Mouse (Mus musculus) right cerebral cortex, postnatal 10 days (tissue): ENCODE results near the gene Snd1.
A peak's percentile ranks its signal among the peaks of the same experiment; 100 is the strongest.

Source experiments
- DNase-seq, 2 experiments: peaks; one replicate each; pipeline ENCODE4 v3.0.0; 2021; ENCODE audit warnings: low spot score in 2 of 2

Snd1 gene

DNA sequence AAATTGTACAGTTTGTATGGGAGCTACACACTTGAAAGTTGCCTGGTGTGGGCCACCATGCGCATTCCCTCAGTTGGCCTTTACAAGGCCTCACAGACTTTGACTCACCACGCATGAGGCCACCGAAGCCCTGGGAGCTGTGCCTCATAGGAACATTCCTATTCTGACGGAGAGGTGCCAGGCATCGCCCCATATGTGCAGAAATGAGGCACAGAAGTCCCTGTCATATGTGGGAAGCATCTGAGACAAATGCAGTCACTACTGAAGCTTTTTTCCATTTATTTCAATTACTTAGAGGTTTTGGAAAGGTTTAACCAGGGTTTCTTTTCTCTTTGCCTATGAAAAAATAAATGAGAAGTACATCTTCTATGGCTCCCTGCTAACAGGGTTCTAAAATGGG is 278.3 kb downstream of the Snd1 start:
- peak; percentile 65 to 76 for DNase-seq

DNA sequence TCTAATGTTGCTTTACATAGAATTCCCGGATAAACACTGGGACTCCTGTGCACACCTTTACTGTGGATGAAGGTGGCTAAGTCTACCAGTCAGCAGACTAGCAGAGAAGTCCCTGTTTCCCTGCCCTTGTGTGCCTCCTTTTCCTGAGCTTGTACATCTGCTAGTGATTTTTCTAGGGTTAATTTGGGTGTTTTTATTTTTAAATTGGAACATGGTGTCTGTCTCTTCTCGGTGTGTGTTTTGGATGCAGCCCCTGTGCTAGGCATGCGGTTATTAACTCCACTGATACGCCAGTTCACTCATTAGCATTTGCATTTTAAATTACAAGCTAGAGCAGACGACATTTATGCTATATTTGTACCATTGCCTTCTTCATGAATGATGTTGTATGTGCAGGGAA is 278.7 kb downstream of the Snd1 start:
- peak in 1 of 2 experiments; percentile 62 for DNase-seq

DNA sequence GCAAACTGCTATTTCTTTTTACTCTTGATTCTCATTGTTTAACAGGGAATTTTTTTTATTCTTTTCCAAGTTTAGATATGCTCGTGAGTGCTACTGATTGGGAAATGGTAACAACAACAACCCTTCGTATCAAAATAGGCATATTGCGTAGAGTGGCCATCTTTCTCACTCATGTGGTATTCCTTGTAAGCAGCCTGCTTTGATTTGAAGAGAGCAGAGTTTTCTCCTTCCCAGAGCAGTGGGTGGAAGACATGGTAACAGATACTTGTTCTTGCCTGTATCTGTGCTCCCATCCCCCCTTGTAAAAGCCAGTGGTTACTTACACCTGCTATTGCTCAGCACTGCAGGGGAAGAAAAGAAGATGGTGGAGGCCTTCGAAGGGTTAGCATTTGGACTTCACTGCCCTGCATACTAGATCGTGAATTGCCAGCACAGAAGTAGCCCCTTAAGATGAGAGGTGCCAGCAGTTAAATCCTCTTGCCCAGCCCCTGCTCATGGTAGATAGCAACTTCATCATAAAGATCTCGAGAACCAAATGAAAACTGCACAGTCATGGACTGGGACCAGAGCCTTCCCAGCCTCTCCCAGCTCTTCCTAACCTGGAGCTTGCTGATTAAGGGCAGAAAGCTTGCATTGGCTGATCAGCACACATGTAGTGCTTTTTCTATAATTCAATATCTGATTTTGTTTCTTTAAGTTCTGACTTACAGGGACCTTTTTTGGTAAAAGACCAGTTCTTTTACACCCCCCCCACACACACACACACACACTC is 279.4 kb downstream of the Snd1 start:
- peak; percentile 38 to 59 for DNase-seq

DNA sequence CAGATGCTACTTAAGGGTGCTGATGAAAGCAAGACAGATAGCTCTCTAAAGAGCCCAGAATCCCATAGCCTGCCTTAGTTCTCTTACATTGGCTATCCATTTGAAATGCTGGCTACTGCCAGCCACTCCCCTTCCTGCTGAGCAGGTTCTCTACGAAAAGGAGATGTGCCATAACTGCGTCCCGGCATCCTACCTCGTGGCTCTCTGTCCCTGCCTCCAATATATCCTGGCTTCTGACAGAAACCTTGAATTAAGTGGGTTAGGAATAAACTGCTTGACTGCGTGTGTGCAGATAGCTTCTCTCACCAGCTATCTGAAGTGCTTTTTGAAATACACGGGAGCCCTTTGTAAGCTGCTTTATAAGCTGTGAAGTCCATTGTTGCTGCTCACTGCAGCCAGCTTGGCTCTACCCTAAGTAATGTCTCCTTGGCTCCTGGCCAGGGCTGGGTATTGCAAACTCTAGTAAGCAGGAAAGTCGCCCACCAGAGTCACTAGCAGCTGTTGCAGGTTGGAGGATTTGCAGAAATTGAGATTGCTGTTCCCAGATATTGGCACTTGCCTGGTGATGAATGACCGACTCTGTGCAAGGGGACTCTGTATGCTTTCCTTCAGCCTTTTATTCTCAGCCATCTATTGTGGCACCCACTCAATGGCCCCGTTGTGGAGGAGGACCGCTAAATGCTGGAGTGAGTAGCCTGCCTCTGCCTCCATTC is 281.5 kb downstream of the Snd1 start:
- DNase-seq = peak; percentile 84 to 85

DNA sequence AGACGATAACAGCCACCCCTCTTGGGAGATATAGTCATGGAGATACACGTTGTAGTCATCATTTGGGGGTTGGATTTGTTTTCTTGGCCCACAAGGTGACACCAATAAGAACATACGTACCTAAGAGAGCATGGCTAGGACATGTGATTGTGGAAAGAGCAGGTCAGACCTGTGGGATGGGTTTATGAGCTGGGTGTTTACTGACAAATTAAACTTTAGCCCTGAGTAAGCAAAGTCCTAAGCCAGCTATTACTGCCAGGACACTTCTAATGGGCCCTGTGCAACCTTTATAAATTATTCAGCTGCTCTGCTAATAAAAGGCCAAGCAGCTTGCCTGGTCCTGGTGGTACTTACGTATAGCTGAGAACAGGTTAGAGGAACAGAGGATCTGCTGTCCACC is 283.4 kb downstream of the Snd1 start:
- DNase-seq = no peak

DNA sequence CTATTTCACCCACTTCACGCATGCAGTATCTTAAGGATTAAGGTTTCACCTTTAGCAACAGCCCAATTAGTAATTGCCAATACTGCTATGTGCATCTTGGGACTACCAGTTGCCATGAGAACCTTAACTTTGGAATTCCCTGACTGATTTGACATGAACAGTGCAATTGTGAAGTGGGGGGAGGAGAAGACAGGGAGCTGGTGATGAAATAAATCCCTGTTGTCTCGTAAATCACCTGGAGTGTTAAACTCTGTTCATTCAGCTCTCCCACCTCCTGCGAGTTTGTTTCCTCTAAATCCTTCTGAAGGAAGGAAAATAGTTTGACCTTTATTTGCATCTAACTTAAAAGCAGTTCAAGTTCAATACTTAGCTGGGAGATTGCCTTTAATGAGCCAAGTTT is 286.8 kb downstream of the Snd1 start:
- DNase-seq = no peak

DNA sequence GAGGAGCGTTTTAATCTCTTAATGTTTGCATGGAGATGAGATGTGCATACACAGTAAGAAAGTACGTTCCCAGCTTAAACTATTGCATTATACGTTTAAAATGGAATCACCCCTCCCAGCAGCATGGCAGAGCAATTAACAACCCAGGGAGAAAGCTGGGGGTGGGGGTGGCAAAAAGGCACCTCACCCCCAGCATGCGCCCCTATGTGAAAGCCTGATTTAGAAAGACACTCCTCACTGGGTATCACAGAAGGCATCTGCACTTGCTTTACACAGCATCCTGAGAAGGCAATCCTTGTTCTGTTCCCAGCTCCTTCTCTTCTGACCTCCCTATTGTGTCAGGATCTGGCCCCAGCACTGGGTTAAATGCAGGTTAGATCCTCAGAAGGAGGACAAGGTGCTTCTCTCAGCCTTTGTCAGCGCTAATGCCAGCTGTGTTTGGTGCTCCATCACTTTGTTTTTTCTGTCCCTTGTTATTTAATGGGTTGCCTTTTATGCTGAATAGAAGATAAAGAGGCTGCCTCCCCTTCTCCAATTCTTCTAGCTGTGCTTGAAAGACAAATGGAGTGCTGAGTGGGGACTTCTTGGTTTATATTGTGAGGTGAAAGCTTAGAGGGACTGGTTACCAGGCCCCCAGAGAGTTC is 287.3 kb downstream of the Snd1 start:
- no peak for DNase-seq

DNA sequence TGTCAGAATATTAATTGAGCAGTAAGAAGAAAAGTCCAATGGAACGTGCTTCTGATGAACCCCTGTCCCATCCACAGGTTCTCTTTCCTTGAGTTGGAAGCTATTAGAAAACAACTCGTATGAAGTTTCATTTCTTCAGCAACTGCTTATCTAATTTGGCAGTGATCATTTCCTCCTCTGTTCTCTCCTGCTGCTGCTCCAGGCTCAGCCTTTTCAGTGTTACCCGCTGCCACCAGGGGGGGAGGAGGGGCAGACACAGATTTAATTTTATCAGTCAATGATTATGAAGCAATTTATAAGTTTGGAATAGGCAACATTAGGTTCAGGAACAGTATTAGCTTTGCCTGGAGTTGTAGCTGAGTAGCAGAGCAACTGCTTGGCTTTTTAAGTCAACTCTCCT is 291.7 kb downstream of the Snd1 start:
- DNase-seq = no peak

DNA sequence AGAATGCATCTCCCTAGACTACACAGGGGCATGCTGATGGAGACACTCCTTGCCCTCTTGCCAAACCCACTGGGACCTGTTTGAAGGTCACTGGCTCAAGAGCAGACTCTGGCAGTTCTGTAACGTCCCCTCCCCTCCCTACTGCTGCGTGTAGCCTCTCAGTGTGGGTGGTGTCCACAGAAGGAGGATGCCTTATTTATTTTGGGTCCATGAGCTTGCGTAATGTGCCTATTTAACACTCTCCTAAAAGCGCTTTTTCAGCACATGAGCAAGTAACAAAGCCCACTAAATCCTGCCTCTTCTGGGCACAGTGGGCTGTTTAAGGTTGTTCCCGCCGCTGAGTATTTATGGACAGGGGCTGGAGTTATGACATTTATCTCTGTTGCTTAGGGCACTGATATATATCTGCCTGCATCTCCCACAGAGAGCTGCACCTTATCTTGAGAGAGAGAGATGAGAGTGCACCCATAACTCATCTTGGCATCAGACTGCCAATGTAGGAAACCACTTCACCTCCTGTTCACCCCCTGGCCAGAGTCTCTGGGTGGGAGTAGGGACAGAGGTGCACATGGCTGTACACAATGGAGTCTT is 293.0 kb downstream of the Snd1 start:
- no peak for DNase-seq

DNA sequence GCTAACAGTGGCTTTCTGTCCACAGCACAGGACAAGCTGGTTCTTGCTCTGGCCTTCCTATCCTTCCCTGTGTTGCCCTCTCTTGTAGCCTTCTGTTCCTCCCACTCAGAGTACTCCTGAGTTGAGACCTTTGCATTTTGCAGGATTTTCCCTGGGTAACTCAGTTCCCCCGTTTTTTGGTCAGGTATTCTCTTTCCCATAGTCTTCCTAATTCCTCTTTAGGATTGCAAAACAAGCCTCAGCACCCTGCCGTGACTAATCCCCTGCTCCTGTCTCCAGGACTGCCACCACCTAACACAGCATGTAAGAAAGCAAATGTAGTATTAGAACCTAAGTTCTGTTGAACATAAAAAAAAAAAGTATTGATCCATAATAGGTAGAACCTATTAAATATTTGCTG is 296.4 kb downstream of the Snd1 start:
- no peak for DNase-seq

DNA sequence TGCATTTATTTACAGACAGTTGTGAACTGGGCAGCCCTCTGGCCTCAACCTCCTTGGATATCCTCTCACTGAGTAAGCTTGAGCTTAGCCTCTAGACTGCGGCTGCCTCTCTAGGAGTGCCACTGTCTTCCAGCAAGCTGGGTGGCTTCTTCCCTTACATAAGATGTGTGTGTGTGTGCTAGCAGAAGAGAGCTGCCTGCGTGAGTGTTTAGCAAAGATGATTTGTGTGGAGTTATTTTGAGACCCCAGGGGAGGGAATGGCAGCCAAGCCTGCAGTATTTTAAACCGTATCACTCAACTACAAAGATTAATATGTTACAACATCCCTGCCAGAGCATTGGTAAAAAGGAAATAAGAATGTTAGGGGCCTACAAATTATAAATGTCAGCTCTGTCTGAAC is 306.8 kb downstream of the Snd1 start:
- peak; percentile 67 to 80 for DNase-seq

DNA sequence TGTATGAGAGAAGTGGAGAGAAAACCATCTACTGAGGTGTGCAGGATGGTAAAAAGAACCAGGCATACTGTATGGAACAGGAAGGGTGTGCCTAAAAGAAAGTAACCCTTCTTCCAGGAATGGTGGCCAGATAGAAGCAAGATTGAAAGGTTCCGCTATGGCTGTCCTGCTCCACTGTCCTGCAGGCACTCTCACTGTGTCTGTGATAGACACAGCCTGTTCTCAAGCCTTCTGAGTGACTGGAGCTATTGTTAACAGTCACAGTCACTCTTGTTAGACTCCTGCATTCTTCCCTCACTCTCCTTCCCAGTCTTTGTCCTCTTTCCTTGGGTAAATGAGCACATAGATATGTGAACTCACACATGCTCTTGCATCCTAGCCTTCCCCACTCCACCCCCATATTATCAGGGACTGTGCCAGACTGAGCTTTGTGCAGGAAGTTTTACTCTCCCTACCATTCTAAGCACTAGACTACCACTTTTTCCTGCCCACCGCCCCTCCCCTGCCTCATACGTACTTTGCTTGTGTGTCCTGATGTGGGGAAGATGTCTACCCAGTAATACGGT is 308.2 kb downstream of the Snd1 start:
- no peak for DNase-seq

DNA sequence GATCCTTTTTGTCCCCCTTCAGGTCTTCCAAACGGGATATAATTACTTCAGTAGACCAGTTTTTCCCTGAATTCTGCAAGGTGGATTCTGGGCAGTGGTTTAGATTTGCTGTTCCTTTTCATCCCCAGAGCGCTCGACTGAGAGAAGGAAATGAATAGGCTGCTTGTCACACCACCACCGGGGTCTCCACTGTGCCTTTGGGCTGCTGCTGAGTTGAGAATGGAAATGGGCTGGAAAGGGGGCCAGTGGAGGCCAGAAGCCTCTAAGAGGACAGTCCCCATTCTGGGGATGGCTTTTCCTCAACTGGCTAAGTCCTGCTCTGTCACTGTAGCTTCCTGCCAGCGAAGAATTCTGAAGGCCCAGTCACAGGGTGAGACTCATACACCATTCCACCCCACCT is 309.0 kb downstream of the Snd1 start:
- DNase-seq = no peak

DNA sequence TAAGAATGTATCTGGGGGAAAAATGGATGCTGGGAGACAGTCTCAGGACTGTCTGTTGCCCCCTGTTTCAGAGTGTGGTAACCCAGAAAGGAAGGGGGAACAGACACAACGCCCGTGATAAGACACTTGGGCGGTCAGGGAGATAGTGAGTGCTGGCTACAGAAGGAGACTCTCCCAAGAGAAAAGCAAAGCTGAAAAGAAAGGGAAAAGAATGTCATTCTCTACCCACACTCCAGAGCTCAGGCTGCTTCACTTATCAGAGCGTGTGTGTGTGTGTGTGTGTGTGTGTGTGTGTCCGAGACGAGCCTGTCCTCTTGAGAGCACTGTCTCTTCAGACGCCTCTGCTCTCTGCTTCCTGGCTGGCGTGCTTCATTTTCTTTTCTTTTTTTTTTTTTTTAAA is 310.8 kb downstream of the Snd1 start:
- DNase-seq = no peak

DNA sequence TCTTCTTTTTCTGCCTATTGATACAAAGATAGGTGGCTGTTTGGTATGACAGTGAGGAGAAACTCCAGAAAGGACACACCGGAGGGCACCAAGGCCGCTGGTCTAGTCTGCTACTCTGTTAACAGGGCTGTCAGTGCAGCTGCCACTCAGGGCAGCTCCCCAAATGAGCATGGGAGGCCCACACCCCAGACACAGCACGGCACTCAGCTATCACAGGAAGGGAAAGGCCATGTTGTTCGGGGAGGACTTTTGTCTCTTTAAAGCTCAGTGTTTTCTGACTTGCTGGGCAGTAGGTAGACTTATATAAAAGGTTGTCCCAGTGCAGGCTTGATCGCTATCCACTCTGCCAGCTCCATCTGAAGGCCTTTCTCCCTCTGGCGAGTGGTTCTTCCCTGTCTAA is 312.2 kb downstream of the Snd1 start:
- no peak for DNase-seq

DNA sequence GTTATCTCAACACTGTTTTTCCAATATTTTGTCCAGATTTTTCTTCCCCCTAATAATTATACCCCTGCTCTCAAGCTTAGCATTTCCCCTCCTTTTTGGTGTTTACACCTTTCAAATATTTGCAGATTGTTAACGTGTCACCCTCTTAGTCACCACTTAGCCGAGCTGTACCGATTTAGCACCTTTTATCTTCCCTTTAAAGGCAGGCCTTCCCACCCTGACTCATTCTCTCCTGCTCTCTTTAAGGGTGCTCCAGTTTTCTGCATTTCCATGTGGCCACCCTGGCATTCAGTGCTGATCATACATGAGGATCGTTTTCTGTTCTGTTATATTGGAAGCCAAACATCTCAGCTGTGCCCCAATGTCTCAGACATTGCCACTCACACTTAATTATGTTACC is 314.7 kb downstream of the Snd1 start:
- no peak for DNase-seq

DNA sequence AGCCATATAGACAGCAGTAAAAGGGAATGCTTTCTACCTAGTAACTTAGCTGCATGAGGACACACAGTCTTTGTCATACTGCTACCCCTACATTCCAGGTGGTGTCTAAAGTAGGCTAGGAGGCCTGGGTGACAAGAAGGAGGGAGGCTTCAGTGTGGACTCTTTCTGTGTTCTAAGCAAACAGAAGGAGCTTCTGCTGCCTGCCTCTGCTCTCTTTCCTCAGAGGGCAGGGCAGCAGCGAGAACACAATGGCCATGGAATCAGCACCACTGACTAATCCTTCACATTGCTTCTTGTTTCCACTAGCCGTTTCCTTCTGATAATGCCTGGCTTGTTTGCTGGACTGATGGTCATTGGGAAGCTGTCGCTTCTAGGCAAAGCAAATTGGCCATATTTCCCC is 316.2 kb downstream of the Snd1 start:
- DNase-seq = no peak

DNA sequence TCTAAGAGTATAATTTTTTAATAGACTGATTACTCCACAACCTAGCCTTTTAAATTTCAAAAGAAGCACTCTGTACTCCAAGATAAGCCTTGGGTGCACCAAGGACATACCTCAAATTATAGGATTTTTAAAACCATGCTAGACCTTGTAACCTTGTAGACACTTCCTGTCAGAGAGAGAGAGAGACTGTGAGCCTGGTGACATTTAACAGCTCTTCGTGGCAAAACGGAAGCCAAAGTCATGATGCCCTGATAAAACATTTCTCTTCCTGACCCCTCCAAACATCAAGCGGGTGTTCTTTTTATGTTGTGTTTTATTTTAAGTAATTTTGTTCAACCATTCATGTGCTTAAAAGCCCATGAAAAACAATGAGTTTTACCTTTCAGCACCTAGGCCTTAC is 316.9 kb downstream of the Snd1 start:
- DNase-seq = no peak

DNA sequence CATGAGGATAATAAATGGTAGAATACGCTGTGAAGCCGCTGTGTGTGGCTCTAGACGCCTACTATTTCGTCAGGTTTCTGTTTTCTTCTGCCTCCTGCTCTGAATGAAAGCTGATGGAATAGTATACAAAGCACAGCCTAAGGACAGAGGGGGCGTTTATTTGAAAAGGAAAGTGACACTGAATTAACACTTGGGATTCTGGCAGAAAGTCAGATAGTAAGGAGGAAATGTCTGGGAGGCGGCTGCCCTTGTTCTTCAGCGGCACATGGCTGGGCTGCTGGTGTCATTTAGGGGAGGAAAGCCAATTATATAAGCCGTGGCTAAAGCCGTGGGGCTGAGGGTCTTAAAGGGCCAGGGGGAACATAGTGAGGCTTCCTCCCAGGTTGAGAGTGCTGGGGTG is 320.4 kb downstream of the Snd1 start:
- DNase-seq = no peak

DNA sequence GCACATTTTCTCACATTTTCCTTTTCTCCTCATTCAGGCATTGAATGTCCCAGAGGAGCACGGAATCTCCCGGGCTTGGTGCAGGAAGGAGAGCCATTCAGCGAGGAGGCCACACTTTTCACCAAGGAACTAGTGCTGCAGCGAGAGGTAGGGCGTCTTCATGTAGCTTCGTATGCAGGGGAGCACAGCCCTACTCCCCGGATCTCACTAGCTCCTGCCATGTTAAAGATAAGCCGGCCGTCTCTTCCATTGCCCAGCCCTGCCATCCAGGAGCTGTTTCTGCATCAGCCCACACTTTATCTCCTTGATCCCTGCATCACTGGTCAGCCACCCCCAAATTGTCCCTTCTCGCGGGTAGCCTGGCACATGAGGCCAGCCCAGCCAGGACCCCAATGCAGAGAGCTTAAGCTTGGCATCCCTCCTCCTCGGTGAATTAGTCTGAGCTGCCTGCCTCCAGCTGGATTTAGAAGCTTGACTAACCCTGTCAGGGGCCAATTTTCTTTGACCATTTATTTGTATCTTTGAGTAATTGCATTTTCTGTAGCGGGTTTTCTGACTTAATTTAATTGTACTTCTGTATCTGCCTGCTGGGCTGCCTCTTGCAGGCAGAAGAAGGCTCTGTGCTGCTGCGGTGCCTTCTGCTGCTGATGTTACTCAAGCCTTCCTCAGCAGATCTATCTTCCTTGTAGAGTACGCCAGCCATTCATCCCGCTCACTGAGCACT is 321.0 kb downstream of the Snd1 start:
- no peak for DNase-seq

DNA sequence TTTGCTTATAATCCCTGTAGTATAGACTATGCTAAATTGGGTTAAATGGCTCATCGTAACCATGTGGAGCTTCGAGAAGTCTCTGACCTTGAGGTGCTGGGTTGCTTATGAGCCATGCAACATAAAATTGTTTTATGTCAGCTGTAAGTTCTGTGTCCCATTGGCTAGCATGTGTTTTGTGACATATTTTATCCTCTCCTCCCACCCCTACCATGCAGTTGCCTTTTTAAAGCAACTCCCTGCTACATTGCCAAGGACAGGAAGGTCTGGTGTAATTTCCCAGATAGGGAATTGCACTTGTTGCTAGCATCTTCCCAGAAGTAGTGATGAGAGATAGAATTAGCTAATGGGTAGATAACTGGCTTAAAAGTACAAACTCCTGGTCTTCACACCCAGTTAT is 324.9 kb downstream of the Snd1 start:
- peak in 1 of 2 experiments; percentile 14 for DNase-seq

DNA sequence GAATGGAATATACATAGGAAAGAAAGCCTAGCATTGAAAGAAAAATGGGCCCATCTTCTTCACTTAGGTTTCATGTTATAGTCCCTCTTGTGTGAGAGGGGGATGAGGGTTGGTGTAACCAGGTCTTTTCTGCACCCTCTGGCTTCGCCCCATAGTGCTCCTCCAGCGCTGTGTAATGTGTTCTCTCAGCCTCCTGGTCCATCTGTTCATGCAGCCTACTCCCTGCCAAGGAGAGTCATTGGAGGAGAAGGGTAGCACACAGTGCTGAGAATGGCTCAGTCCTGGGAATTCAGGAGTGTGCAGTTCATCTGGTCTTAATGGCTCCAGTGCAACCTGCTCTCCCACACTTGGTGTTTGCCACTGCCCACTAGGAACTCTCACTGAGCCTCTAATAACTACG is 326.0 kb downstream of the Snd1 start:
- DNase-seq = peak; percentile 55 to 58
